Mouse (Mus musculus) C2C12 (cell line): ENCODE measurements around the gene Fras1. TPM values are rescaled to one million over a fixed set of nuclear protein-coding genes. Genes with fewer than 3 reads are reported as not detected.

Source experiments
- H3K27me3 ChIP-seq: one replicate; pipeline ENCODE4 v1.6.1; 2011; ENCODE audit not compliant: control insufficient read depth, insufficient read depth, insufficient read length
- H3K36me3 ChIP-seq: one replicate; pipeline ENCODE4 v1.6.1; 2011; ENCODE audit not compliant: control insufficient read depth, insufficient read depth
- H3K4me3 ChIP-seq: one replicate; pipeline ENCODE4 v1.5.1; 2011; ENCODE audit warnings: mild to moderate bottlenecking, control low read depth; ENCODE audit not compliant: poor library complexity, insufficient read depth, severe bottlenecking
- H3K79me2 ChIP-seq: one replicate; pipeline ENCODE4 v1.6.1; 2011; ENCODE audit not compliant: control insufficient read depth, insufficient read depth
- H3K79me3 ChIP-seq: one replicate; pipeline ENCODE4 v1.6.1; 2011; ENCODE audit warnings: low read depth, control low read depth
- H3ac ChIP-seq: one replicate; pipeline ENCODE3; 2011; ENCODE audit warnings: low read depth; ENCODE audit not compliant: control insufficient read depth, insufficient read length
- CEBPB ChIP-seq: IDR thresholded peaks from one replicate; pipeline ENCODE4 v1.6.1; 2011; ENCODE audit warnings: low read depth, mild to moderate bottlenecking, control low read depth, moderate library complexity
- CTCF ChIP-seq: IDR thresholded peaks from one replicate; pipeline ENCODE4 v1.5.1; 2011; ENCODE audit not compliant: control insufficient read depth, insufficient read depth, insufficient read length
- FOSL1 ChIP-seq: IDR thresholded peaks from one replicate; pipeline ENCODE4 v1.8.0; 2011; ENCODE audit warnings: mild to moderate bottlenecking, low read length; ENCODE audit not compliant: poor library complexity, insufficient read depth, severe bottlenecking
- MAX ChIP-seq: IDR thresholded peaks from one replicate; pipeline ENCODE4 v1.6.1; 2011; ENCODE audit warnings: mild to moderate bottlenecking, control low read depth
- MYOD1 ChIP-seq: IDR thresholded peaks from one replicate; pipeline ENCODE4 v1.6.1; 2011; ENCODE audit warnings: low read depth; ENCODE audit not compliant: control insufficient read depth, insufficient read length
- MYOG ChIP-seq: IDR thresholded peaks from one replicate; pipeline ENCODE4 v1.6.1; 2011; ENCODE audit not compliant: control insufficient read depth, insufficient read length; ENCODE audit errors: extremely low read depth
- USF1 ChIP-seq: IDR thresholded peaks from one replicate; pipeline ENCODE4 v1.6.1; 2011; ENCODE audit warnings: low read depth, mild to moderate bottlenecking, control low read depth, moderate library complexity
- polyA plus RNA-seq: library from polyadenylated mRNA; unstranded; fragments of >200 nt; fragmentation: generic; extraction: Trizol; gene quantifications from one replicate; pipeline ENCODE4 v1.2.1, GENCODE M21; 2012; ENCODE audit warnings: missing spikeins

The Fras1 gene
- polyA plus RNA-seq, 1 experiment = 0.11 TPM

GRCm38 (mm10) chr5:96558049-96558804, 184.5 kb downstream of the Fras1 start:
- no peaks in the 10 kb centered on the region for H3K36me3 ChIP-seq
- no peaks in the 10 kb centered on the region for H3K27me3 ChIP-seq
- H3K79me2 ChIP-seq = no peaks in the 10 kb centered on the region
- no peak overlapping the region for H3ac ChIP-seq
- no peaks in the 10 kb centered on the region for H3K79me3 ChIP-seq
- TF ChIP-seq MAX (no peak), CEBPB (no peak), CTCF (no peak), MYOD1 (no peak), FOSL1 (no peak), USF1 (no peak), MYOG (no peak)
- no peak overlapping the region for H3K4me3 ChIP-seq

GRCm38 (mm10) chr5:96574586-96574985, 200.8 kb downstream of the Fras1 start:
- Histone ChIP-seq H3K36me3 (no peaks in the 10 kb centered on the region), H3K4me3 (no peak overlapping the region), H3K79me3 (no peaks in the 10 kb centered on the region), H3K79me2 (no peaks in the 10 kb centered on the region), H3K27me3 (no peaks in the 10 kb centered on the region), H3ac (no peak overlapping the region)
- TF ChIP-seq MYOG (no peak), FOSL1 (no peak), MYOD1 (no peak), MAX (no peak), CEBPB (no peak), USF1 (no peak), CTCF (no peak)

GRCm38 (mm10) chr5:96578705-96579104, 204.9 kb downstream of the Fras1 start:
- TF ChIP-seq USF1 (no peak), MYOD1 (no peak), CTCF (no peak), FOSL1 (no peak), MAX (no peak), MYOG (no peak), CEBPB (no peak)
- Histone ChIP-seq H3K79me3 (no peaks in the 10 kb centered on the region), H3K79me2 (no peaks in the 10 kb centered on the region), H3ac (no peak overlapping the region), H3K4me3 (no peak overlapping the region), H3K27me3 (no peaks in the 10 kb centered on the region), H3K36me3 (no peaks in the 10 kb centered on the region)

GRCm38 (mm10) chr5:96579938-96580337, 206.2 kb downstream of the Fras1 start:
- Histone ChIP-seq H3K79me2 (no peaks in the 10 kb centered on the region), H3ac (no peak overlapping the region), H3K79me3 (no peaks in the 10 kb centered on the region), H3K27me3 (no peaks in the 10 kb centered on the region), H3K36me3 (no peaks in the 10 kb centered on the region), H3K4me3 (no peak overlapping the region)
- TF ChIP-seq CTCF (no peak), FOSL1 (no peak), MAX (no peak), MYOD1 (no peak), MYOG (no peak)

- TF ChIP-seq CEBPB (no peak), MYOG (no peak), FOSL1 (no peak), USF1 (no peak), CTCF (no peak), MAX (no peak), MYOD1 (no peak)
- H3K27me3 ChIP-seq = no peaks in the 10 kb centered on the region
- no peaks in the 10 kb centered on the region for H3K36me3 ChIP-seq
- H3ac ChIP-seq = no peak overlapping the region
- no peaks in the 10 kb centered on the region for H3K79me3 ChIP-seq
- no peaks in the 10 kb centered on the region for H3K79me2 ChIP-seq
- no peak overlapping the region for H3K4me3 ChIP-seq
Measured at GRCm38 (mm10) chr5:96584730-96585129, 211.0 kb downstream of the Fras1 start.

- H3ac ChIP-seq = no peak overlapping the region
- no peaks in the 10 kb centered on the region for H3K79me2 ChIP-seq
- no peaks in the 10 kb centered on the region for H3K36me3 ChIP-seq
- no peak for TF ChIP-seq CEBPB
- no peak for TF ChIP-seq USF1
- no peak for TF ChIP-seq CTCF
- no peak overlapping the region for H3K4me3 ChIP-seq
- no peaks in the 10 kb centered on the region for H3K27me3 ChIP-seq
- H3K79me3 ChIP-seq = no peaks in the 10 kb centered on the region
Measured at GRCm38 (mm10) chr5:96590621-96591020, 216.9 kb downstream of the Fras1 start.
